Mouse (Mus musculus) common myeloid progenitor, adult 5-6 weeks (primary cell): Measurements from ENCODE around the gene Sh3gl3. TPM values are rescaled to one million over a fixed set of nuclear protein-coding genes. Genes with fewer than 3 reads are reported as not detected.

Experiments
- ATAC-seq: replicated peaks from 2 replicates; pipeline ENCODE4 v1.8.0; 2016; ENCODE audit warnings: low read depth, mild to moderate bottlenecking, moderate TSS enrichment, inconsistent platforms; ENCODE audit not compliant: poor library complexity, severe bottlenecking
- total RNA-seq: library from RNA; stranded (forward); fragments of 200-1000, 187-1606 nt; gene quantifications from 2 replicates; pipeline ENCODE4 v1.2.3, GENCODE M21; 2017

The Sh3gl3 gene
- total RNA-seq, 1 experiment from 2014 or later = not detected

DNA sequence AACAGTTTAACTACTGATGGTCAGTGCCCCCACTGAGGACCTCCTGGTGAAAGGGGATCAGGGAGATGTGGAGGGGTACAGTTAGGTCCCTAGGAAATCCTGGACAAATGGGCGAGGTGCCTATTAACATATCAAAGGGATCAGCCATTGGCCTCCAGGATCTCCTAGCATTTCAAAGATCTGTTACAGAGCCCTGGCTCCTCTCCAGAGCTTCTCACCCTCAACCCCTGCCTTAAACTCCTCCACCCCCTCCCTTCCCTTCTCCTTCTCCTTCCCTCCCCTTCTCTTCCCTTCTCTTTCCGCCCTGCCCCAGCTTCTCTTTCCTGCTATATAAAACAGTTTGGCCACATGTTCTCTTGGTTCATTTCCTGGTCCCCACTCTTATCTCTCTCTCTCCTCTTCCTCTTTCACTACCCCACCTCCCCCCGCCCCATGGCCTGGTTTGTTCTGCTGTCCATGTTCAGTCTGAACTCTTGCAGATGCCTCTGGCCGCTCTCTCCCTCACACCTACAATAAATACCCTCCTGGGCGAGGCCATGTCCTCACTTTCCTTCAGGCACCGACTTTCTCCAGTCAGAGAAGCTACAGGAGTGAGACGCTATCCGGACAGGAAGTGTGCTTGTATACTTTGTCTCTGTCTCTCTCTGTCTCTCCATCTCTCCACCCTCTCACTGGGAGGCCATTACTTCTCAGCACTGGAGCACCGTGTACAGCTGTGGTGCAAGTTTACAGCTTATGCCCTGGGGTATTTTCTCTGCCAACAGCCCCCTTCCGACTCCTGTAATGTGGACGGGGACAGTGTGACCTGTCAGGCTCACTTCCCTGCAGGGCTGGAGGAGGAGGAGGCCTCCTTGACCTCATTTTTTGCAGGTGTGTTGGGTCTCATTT lies 60.6 kb downstream of the Sh3gl3 start:
- ATAC-seq = peak; percentile 87

DNA sequence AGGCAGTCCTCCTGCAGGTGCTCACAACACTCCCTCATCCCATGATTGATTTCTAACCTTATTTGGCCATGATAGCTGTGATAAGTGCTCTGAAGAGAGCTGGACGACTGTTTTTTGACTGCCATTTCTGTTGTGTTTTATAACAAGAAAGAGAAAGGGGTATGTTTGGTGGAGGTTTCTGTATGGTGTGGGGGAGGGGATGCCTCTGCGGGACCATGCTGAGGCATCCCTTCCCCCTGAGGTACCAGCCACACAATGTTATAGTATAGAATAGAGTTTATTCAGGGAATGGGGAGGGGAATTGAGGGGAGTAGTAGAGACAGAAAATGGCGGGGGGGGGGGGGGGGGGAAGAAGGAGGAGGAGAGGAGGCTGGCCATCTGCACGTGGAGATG lies 61.3 kb downstream of the Sh3gl3 start:
- no peak for ATAC-seq

DNA sequence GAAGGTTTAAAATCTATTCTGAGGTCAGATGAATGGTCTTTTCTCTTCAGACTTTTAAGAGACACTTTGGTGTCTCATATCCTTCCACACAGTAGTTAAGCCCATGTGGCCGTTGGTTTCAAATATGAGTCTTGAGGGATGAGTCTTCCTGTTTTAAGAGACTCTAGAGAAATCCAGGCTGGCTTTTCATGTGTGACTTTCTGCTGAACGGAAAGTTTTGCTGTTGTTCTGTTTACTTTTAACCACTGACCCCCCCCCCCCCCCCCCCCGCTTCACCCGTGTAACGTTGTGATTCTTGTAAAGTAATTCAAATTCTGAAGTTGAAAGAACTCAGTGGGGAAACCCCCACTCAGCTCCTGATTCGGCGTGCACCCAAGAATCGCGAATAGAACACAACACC lies 61.8 kb downstream of the Sh3gl3 start:
- no peak for ATAC-seq

DNA sequence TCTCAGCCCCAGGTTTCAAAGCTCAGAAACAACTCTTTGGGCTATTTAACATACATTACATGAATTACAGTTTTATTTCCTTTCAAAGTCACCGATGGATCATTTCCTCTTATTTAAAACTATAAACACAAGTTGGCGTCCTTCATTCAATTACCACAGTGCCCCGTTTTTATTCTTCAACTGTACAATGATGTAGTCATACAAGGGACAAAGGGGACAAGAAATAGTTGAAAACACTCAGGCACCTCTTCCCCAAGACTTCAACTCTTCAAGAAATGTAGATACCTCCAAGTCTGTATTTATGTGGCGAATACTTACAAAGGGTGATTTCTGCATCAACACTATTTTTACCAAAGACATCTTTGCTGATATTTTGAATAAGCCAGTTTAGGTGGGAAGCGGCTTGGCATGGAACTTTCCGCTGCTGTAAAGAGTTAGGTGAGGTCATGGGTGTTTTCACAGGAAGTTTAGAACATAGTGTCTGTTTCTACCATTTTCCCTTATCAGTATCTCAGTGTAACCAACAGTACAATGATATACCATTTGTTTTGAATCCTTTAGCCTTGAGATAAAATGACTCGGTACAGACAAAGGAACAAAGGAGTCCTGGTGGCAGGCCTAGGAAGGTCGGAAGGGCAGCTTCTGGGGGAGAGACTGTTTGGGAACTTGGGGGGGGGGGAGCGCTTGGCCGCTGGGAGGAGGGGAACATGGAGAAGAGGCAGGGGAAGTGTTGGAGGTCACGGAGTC lies 62.7 kb downstream of the Sh3gl3 start:
- ATAC-seq = no peak

DNA sequence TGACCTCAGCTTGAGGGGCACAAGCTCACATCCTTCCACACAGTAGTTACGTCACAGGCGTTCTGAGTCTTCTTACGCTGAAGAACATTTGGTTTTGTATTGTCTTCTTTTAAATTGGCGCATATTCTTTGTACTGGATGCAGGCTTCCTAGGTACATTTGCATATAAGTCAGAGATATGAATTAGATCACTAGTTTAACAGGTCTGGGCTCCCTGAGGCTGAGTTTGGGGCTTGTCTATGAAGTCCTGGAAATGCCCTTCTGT lies 63.2 kb downstream of the Sh3gl3 start:
- ATAC-seq = no peak

DNA sequence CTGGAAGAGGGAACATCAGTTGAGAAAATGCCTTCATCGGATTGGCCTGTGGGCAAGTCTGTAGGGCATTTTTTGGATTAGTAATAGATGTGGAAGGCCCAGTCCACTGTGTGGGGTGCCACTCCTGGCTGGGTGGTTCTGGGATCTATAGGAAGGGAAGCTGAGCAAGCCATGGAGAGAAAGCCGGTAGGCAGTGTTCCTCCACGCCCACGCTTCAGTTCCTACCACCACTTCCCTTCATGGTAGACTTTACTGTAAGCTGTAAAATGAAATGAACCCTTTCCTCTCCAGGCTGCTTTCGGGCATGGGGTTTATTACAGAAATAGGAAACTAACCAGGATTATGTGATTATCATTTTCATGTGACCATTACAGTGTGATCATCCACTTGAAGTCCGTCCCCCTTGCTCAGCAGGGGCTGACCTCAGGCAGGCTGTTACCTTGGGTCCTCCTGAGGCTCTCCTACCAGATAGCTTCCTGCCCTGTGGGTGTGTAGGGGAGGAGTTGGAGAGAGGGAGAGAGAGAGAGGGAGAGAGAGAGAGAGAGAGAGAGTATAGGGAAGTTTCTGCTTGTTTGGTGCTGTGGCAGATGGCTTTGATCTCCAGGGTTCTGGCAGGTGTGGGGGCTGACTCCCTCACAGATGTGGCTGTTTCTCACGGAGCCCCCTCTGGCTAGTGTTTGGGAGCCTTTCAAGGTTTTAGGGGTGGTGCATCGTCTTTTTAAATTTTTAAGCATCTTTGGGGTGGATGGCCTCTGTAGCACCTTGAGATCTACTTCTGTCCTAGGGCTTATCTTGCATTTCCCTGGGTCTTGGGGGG lies 67.0 kb downstream of the Sh3gl3 start:
- peak; percentile 36 for ATAC-seq

DNA sequence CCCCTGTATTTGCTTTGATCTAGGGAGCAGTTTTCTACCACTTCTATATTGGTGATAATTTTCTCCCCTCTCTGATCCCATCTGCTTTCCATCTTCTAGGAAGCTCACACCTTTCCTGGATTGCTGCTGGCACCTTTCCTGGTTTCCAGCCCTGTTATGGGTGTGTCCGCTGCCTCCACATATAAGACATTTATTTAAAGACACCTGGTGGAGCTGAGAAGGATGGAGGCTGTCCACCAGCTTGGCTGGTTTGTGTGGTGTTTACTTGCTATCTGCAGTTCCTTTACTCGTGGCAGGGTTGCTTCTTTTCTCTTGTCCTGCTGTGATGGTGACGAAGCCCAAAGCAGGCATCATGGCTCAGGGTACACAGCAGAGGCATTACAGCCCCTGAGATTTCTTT lies 71.1 kb downstream of the Sh3gl3 start:
- ATAC-seq = no peak

DNA sequence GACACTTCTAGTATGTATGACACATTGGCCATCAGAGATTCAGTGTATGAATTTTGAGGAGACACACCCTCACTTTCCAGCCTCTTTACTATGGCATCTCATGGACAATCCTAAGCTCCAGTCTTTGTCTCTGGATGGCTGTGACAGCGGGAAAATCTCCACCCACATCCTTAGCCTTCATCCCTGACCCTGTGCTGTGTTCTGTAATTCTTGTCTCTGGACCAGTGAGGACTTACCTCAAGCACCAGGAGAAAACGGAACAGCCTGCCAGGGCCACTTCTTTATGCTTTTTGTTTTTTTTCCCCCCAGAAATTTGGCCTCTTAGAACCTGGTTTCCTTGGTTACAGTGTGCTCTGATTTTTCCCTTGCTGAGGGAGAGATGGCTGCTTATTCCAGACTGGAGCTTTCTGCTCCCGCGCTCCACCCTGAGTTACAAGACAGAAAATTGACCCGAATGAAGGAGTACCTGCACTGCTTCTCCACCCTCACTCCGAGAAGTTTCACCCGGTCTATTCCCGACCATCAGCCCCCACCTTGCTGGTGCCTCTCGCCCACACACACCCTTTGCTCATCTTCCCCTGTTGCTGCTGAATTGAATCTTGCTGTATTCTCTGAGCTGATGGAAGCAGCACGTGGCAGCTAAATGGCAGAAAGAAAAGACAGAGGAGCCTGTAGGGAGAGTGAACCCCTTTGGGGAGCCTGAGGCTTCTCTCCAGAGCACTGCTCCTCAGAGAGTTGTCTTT lies 75.5 kb downstream of the Sh3gl3 start:
- ATAC-seq = no peak

DNA sequence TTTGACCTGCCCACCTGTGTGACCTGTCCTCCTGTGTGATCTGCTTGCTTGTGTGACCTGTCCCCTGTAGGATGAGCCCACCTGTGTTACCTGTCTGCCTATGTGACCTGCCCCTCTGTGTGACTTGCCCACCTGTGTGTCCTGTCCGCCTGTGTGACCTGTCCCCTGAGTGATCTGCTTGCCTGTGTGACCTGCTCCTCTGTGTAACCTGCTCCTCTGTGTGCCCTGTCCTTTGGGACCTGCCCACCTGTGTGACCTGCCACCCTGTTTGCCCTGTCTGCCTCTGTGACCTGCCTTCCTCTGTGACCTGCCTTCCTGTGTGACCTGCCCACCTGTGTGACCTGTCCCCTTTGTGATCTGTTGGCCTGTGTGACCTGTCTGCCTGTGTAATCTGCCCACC lies 79.7 kb downstream of the Sh3gl3 start:
- ATAC-seq = no peak

DNA sequence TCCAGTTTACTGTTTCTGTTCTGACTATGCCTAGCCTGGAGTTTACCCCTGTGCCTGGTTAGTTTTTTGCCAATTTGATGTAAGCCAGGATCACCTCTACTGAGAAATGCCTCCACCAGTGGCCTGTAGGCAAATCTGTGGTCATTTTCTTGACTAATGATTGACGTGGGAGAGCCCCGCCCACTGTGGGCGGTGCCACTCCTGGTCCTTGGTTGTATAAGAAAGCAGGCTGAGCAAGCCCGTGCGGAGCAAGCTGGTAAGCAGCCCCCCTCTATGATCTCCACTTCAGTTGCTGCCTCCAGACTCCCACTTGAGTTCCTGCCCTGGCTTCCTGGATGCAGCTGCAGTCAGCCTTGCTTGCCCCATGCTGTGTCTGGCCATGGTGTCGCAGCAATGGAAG lies 83.3 kb downstream of the Sh3gl3 start:
- no peak for ATAC-seq

DNA sequence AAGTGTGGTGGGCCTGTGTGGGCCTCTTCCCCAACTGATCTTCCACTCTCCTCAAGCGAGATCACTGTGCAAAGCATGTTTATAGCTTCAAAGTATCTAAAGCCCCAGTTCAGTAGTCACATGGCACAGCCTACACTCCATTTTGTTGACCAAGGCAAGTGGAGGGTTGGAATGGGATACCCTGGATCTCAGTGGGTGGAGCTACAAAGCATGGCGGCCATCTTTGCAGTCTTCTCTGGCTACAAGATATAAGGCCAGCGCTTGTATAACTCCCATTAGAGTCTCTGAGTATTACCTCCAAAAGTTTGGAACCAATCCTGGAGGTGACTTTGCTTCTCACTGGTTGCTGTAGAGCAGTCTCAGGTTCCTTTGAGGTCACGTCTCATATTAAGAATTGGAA lies 83.9 kb downstream of the Sh3gl3 start:
- ATAC-seq = no peak

DNA sequence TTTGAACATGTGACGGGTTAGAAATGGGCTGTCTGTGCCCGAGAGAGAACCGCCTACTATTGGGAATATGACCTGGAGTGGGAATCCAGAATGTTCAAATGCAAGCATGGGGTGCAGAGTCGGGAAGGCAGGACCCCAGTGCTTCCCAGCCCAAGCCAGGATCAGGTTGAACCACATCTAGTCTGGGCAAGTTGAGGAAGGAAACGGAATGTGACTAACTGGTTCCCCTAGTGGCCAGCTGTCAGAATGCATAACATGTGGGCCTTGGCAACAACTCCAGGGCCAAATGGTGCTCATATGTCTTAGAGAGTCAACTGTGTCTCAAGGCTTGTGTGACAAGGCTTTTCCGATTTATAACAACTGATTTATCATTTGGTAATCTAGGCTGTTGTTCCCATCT lies 86.6 kb downstream of the Sh3gl3 start:
- peak; percentile 79; the same call in 1 of the 2 replicates for ATAC-seq

DNA sequence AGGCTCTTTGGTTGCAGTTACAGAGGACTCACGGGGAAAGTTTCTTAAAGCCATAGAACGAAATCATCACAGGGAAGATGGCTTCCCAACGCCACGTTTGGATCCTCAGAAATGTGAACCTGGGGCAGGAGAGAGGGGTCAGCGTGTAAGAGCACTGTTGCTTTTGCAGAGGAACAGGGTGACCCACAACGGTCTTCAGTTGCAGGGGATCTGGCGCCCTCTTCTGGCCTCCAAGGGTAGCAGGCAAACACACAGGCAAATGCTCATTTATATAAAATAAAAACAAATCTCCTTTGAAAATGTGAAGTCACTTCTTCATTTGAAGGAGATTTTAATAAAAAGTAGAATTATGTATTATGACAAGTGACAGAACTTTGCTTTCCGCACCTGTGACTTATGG lies 89.5 kb downstream of the Sh3gl3 start:
- ATAC-seq = peak; percentile 66; the same call in 1 of the 2 replicates

DNA sequence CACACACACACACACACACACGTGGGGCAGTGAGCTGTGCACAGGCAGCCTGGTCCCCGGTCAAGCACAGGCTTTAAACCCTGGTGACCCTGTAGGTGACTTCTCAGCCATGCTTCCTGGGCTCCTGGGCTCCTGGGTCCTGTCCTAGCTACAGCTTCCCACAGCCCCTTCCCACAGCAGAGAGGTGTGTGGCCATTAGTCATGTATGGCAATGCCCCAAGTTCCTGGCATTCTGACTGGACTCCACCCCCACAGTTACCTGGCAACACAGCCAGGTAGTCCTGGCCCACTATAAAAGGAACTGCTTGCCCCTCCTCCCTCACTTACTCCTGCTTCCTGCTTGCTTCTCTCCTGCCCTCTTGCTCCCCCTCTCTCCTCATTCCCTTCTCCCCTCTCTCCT lies 90.5 kb downstream of the Sh3gl3 start:
- no peak for ATAC-seq

DNA sequence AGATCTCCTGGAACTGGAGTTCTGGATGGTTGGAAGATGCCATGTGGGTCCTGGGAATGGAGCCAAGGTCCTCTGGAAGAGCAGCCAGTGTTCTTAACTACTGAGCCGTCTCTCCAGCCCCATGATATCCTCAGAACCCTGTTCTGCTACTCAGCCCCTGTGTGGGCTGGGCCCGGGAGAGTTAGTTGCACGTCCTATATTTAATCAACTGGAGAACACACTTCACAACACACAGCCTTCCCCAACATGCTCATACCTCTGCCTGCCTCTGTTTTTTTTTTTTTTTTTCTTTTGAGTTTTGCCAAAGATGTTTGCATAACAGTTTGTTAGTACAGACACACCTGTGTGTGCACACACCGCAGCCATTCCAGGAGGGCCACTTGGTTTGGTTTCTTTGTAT lies 91.7 kb downstream of the Sh3gl3 start:
- ATAC-seq = no peak

DNA sequence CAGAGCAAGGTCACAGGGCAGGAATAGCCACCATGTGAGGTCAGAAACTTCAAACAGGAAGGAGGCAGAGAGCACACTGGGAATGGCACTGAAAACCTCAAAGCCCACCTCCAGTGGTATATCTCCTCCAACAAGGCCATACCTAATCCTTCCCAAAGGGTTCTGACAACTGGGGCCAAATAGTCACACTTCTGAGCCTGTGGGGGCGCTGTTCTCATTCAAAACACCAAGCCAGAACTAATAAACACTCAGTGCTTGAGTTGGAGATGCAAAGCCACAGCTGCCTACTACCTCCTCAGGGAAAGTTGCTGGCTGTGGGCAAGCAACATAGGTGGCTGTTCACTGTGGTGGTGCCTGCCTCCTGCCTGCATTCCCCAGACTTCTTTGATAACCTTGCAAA lies 96.3 kb downstream of the Sh3gl3 start:
- peak; percentile 60; the same call in 1 of the 2 replicates for ATAC-seq

DNA sequence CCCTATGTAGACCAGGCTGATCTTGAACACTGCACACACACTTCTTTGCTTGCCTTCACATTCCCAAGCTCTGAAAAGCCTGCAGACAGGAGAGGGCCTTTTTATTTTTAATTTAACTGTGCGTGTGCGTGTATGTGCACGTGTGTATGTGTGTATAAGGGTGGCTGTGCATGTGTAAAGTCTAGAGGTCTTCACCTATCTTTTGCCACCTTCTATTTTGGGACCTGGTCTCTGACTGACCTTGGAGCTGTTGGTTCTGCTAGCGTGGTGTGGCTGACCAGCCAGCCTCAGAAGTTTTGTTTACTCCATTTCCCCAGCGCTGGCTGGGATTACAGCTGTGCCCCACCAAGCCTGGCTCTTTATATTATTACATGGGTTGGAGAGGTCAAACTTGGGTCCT lies 98.1 kb downstream of the Sh3gl3 start:
- no peak for ATAC-seq

DNA sequence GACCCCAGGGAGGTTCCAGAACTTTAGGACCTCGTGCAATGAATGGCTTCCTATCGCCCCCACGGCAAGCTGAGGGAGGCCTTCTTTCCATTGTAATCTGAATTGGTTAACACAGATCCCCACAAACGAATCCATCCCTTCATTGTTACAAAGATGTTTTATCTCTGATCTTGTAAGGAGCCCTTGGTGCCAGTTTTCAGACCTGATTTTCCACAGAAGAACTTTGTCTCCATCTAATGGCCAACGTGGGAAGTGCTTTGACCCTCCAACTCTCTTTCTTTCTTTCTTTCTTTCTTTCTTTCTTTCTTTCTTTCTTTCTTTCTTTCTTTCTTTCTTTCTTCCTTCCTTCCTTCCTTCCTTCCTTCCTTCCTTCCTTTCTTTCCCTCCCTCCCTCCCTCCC lies 99.2 kb downstream of the Sh3gl3 start:
- ATAC-seq = 0 out of 2 replicates have a peak, but pooled peaks have one; percentile 42

DNA sequence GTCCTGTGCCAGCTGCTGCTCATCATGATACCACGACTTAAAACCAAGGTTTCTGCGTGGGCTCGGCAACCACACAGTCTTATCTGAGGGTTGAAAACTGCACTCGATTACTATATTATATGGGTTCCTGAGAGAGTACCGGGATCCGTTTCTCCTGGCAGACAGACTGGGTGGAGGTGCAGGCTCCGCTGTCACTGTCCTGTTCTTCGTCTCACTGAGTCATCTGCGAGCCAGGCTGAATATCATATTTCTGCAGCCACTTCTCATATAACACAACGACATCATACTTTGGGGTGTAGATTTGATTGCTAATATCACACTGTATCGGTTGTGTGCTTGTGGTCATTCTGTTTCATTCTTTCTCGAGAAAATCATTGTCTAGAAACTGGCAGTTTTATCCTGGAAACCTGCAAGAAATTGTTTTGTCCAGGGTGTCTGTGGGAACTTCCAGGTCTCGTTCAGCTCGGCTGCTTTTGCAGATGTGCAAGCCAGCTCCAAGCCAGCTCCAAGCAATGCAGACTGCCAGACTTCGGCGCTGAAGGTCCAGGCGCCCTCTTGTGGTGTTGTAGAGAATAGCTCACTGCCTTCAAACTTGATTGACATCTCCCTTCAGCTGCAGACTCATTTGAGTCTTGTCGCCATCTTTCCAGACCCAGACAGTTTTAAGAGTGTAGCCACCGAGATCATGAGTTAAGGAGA lies 100.5 kb downstream of the Sh3gl3 start:
- ATAC-seq = peak; percentile 51; the same call in 1 of the 2 replicates
